Mouse (Mus musculus): Measurements from ENCODE around the gene Srsf3. TPM values are rescaled to one million over a fixed set of nuclear protein-coding genes. Genes with fewer than 3 reads are reported as not detected.

The Srsf3 gene
- total and polyA plus RNA-seq, 3 experiments = 171 to 687 (median 380) TPM

- no peaks in the 10 kb centered on the region for H3K79me2 ChIP-seq (replicated peaks; ENCODE audit: control insufficient read depth, extremely low read depth, insufficient read depth, poor library complexity, severe bottlenecking)
- no peaks in the 10 kb centered on the region for H3K9me3 ChIP-seq (replicated peaks; ENCODE audit: low read length)
- H3K4me2 ChIP-seq (ENCODE audit: insufficient read depth, low read depth, poor library complexity, severe bottlenecking) = peak overlapping the region; percentile 39
- peaks cover 40 to 86% of the 10 kb centered on the region in 2 experiments for H3K4me1 ChIP-seq (ENCODE audit: control insufficient read depth in 1 of 2, insufficient read depth in 2 of 2)
- no peak overlapping the region for H3K4me3 ChIP-seq (replicated peaks in 1 of 3; ENCODE audit: low read depth in 2 of 3, low read length in 2 of 3, poor library complexity in 1 of 3)
- in situ Hi-C loops (cut with MboI; ENCODE audit: low pct_ligation_motif_present, low pct_unique_long_range_greater_than_20kb, low sequenced_read_pairs) (no loop called here), dilution Hi-C loops (cut with MboI; ENCODE audit: extremely low pct_ligation_motif_present, extremely low pct_unique_long_range_greater_than_20kb, low sequenced_read_pairs) (no loop called here)
- TF ChIP-seq IRF4 (IDR thresholded peaks at IDR 0.05; ENCODE audit: low read depth, low read length) (peak; percentile 6; the same call in 1 of the 2 replicates), POLR2A (IDR thresholded peaks at IDR 0.05; ENCODE audit: low read depth, low read length) (0 out of 2 replicates have a peak, but pooled peaks have one; percentile 30), MEF2A (IDR thresholded peaks at IDR 0.05; ENCODE audit: borderline replicate concordance, low read depth, low read length) (peak; percentile 77; the same call in 1 of the 2 replicates), MAX (IDR thresholded peaks at IDR 0.05; ENCODE audit: low read length) (no peak)
- H3K27ac ChIP-seq (ENCODE audit: insufficient read depth, low read depth) = peak overlapping the region; percentile 76
- no peaks in the 10 kb centered on the region for H3K27me3 ChIP-seq (replicated peaks)
- H3K36me3 ChIP-seq (replicated peaks in 1 of 2; ENCODE audit: control insufficient read depth in 1 of 2, insufficient read depth in 1 of 2, low read length in 1 of 2) = peaks cover 0 to 27% of the 10 kb centered on the region in 2 experiments
- no peak for DNase-seq (ENCODE audit: extremely low read depth)
- H3K9ac ChIP-seq (ENCODE audit: insufficient read depth, low read depth) = peak overlapping the region; percentile 42
These were observed 40.4 kb downstream of the Srsf3 start for GRCm38 (mm10) chr17:29072701-29073307.

- Histone ChIP-seq H3K36me3 (replicated peaks in 1 of 2; ENCODE audit: control insufficient read depth in 1 of 2, insufficient read depth in 1 of 2, low read length in 1 of 2) (peaks cover 0 to 27% of the 10 kb centered on the region in 2 experiments), H3K4me3 (replicated peaks in 1 of 3; ENCODE audit: low read depth in 2 of 3, low read length in 2 of 3, poor library complexity in 1 of 3) (no peak overlapping the region), H3K9ac (ENCODE audit: insufficient read depth, low read depth) (peak overlapping the region; percentile 28; the same call in 1 of the 2 replicates), H3K27me3 (replicated peaks) (no peaks in the 10 kb centered on the region), H3K4me2 (ENCODE audit: insufficient read depth, low read depth, poor library complexity, severe bottlenecking) (peak overlapping the region; percentile 39), H3K4me1 (ENCODE audit: control insufficient read depth in 1 of 2, insufficient read depth in 2 of 2) (peaks cover 39 to 81% of the 10 kb centered on the region in 2 experiments), H3K79me2 (replicated peaks; ENCODE audit: control insufficient read depth, extremely low read depth, insufficient read depth, poor library complexity, severe bottlenecking) (no peaks in the 10 kb centered on the region), H3K9me3 (replicated peaks; ENCODE audit: low read length) (no peaks in the 10 kb centered on the region), H3K27ac (ENCODE audit: insufficient read depth, low read depth) (peak overlapping the region; percentile 76)
- in situ Hi-C loops (cut with MboI; ENCODE audit: low pct_ligation_motif_present, low pct_unique_long_range_greater_than_20kb, low sequenced_read_pairs) = no loop called here
- TF ChIP-seq MYC (IDR thresholded peaks at IDR 0.05; ENCODE audit: low read depth, low read length) = no peak
- no peak for TF ChIP-seq MXI1 (IDR thresholded peaks at IDR 0.05; ENCODE audit: low read depth, low read length)
- TF ChIP-seq POLR2AphosphoS2 (IDR thresholded peaks at IDR 0.05; ENCODE audit: low read depth, low read length) = no peak
- no peak for TF ChIP-seq KAT2A (IDR thresholded peaks at IDR 0.05; ENCODE audit: insufficient replicate concordance, low read length)
- no peak for TF ChIP-seq RAD21 (IDR thresholded peaks at IDR 0.05; ENCODE audit: low read depth, low read length)
- TF ChIP-seq RCOR1 (conservative IDR thresholded peaks at IDR 0.05; ENCODE audit: low read depth, low read length) = no peak
- no peak for TF ChIP-seq UBTF (IDR thresholded peaks at IDR 0.05; ENCODE audit: low read depth, low read length)
- no peak for DNase-seq (ENCODE audit: extremely low read depth)
- dilution Hi-C loops (cut with MboI; ENCODE audit: extremely low pct_ligation_motif_present, extremely low pct_unique_long_range_greater_than_20kb, low sequenced_read_pairs) = no loop called here
These were observed 40.9 kb downstream of the Srsf3 start for GRCm38 (mm10) chr17:29073313-29073712.

DNA sequence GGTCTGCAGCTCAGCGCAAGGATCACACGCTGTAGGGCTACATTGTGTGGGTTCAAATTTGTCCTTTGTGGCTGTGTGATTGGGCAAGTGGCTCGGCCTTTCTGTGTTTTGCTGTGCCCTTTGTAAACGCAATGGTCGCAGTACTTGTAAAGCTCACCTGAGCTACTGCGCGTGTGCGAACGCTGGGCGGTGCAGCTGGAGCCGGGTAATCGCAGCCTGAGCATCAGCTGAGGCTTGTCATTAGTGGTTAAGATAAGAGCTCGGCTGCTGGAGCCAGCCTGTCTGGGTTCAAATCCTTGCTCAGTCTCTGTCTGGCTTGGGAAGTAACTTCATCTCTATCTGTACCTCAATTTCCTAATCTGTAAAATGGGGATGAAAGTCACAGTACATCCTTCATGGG lies 41.7 kb downstream of the Srsf3 start:
- Histone ChIP-seq H3K9ac (ENCODE audit: insufficient read depth, low read depth) (no peak overlapping the region), H3K4me2 (ENCODE audit: insufficient read depth, low read depth, poor library complexity, severe bottlenecking) (no peak overlapping the region), H3K4me1 (ENCODE audit: control insufficient read depth in 1 of 2, insufficient read depth in 2 of 2) (peaks cover 32 to 74% of the 10 kb centered on the region in 2 experiments), H3K27ac (ENCODE audit: insufficient read depth, low read depth) (no peak overlapping the region), H3K36me3 (replicated peaks in 1 of 2; ENCODE audit: control insufficient read depth in 1 of 2, insufficient read depth in 1 of 2, low read length in 1 of 2) (peaks cover 0 to 27% of the 10 kb centered on the region in 2 experiments), H3K79me2 (replicated peaks; ENCODE audit: control insufficient read depth, extremely low read depth, insufficient read depth, poor library complexity, severe bottlenecking) (no peaks in the 10 kb centered on the region), H3K27me3 (replicated peaks) (no peaks in the 10 kb centered on the region), H3K4me3 (replicated peaks in 1 of 3; ENCODE audit: low read depth in 2 of 3, low read length in 2 of 3, poor library complexity in 1 of 3) (no peak overlapping the region), H3K9me3 (replicated peaks; ENCODE audit: low read length) (no peaks in the 10 kb centered on the region)
- no peak for TF ChIP-seq IRF4 (IDR thresholded peaks at IDR 0.05; ENCODE audit: low read depth, low read length)
- TF ChIP-seq UBTF (IDR thresholded peaks at IDR 0.05; ENCODE audit: low read depth, low read length) = no peak
- TF ChIP-seq RCOR1 (conservative IDR thresholded peaks at IDR 0.05; ENCODE audit: low read depth, low read length) = no peak
- TF ChIP-seq JUN (IDR thresholded peaks at IDR 0.05; ENCODE audit: insufficient read depth, low read depth, low read length) = no peak
- no peak for TF ChIP-seq ETS1 (conservative IDR thresholded peaks at IDR 0.05; ENCODE audit: low read depth, low read length)
- no peak for TF ChIP-seq ZNF384 (IDR thresholded peaks at IDR 0.05; ENCODE audit: low read depth, low read length)
- TF ChIP-seq PAX5 (IDR thresholded peaks at IDR 0.05; ENCODE audit: low read length) = no peak
- no peak for TF ChIP-seq JUND (conservative IDR thresholded peaks at IDR 0.05; ENCODE audit: low read depth, low read length)
- no peak for TF ChIP-seq POLR2AphosphoS2 (IDR thresholded peaks at IDR 0.05; ENCODE audit: low read depth, low read length)
- TF ChIP-seq USF1 (IDR thresholded peaks at IDR 0.05; ENCODE audit: low read depth, low read length) = no peak
- no peak for TF ChIP-seq ELF1 (IDR thresholded peaks at IDR 0.05; ENCODE audit: low read depth, low read length)
- in situ Hi-C loops (cut with MboI; ENCODE audit: low pct_ligation_motif_present, low pct_unique_long_range_greater_than_20kb, low sequenced_read_pairs) (no loop called here), dilution Hi-C loops (cut with MboI; ENCODE audit: extremely low pct_ligation_motif_present, extremely low pct_unique_long_range_greater_than_20kb, low sequenced_read_pairs) (no loop called here)
- no peak for DNase-seq (ENCODE audit: extremely low read depth)
